Mouse (Mus musculus): ENCODE results near the gene Vmn2r85.
"Not testable (repeated sequence)": the region's sequence is repeated elsewhere in the genome, so short reads cannot be mapped to it uniquely, and the experiment has no call there.

Vmn2r85 gene

GRCm38 (mm10) chr10:130429603-130430002 is at the start of gene Vmn2r85:
Gene Vmn2r85, minus strand, starts transcription at chr10:130429703.
- not testable (repeated sequence) for DNase-seq (ENCODE audit: low spot score)

GRCm38 (mm10) chr10:130470311-130470760 is 40.8 kb upstream of the Vmn2r85 start:
- DNase-seq (ENCODE audit: low spot score): peak; percentile 71

GRCm38 (mm10) chr10:130455950-130456349 is 26.4 kb upstream of the Vmn2r85 start, which contains the start of gene Vmn2r86:
Gene Vmn2r86, minus strand, starts transcription at chr10:130456050.
- not testable (repeated sequence) for DNase-seq (ENCODE audit: low spot score)

GRCm38 (mm10) chr10:130444776-130445175 is 15.3 kb upstream of the Vmn2r85 start:
- DNase-seq (ENCODE audit: low spot score): no peak

GRCm38 (mm10) chr10:130434185-130434898 is 4.8 kb upstream of the Vmn2r85 start:
- DNase-seq (ENCODE audit: low spot score): not testable (repeated sequence)

GRCm38 (mm10) chr10:130422368-130422767 is 7.1 kb downstream of the Vmn2r85 start:
- DNase-seq (ENCODE audit: low spot score): not testable (repeated sequence)

- no peak for DNase-seq (ENCODE audit: low spot score)
Observed at GRCm38 (mm10) chr10:130420401-130420800, 9.1 kb downstream of the Vmn2r85 start.

- not testable (repeated sequence) for DNase-seq (ENCODE audit: low spot score)
Observed at GRCm38 (mm10) chr10:130419954-130420353, 9.5 kb downstream of the Vmn2r85 start.

- DNase-seq (ENCODE audit: low spot score): not testable (repeated sequence)
Observed at GRCm38 (mm10) chr10:130416352-130416751, 13.2 kb downstream of the Vmn2r85 start.

- DNase-seq (ENCODE audit: low spot score): not testable (repeated sequence)
Observed at GRCm38 (mm10) chr10:130412167-130412698, 17.3 kb downstream of the Vmn2r85 start.

GRCm38 (mm10) chr10:130394232-130394631 is 35.3 kb downstream of the Vmn2r85 start, which contains the start of gene Vmn2r84:
Gene Vmn2r84, minus strand, starts transcription at chr10:130394332.
- no peak for DNase-seq (ENCODE audit: low spot score)

GRCm38 (mm10) chr10:130375145-130375544 is 54.4 kb downstream of the Vmn2r85 start:
- DNase-seq (ENCODE audit: low spot score): no peak

- no peak for DNase-seq (ENCODE audit: low spot score)
Observed at GRCm38 (mm10) chr10:130372491-130373173, 56.9 kb downstream of the Vmn2r85 start.

GRCm38 (mm10) chr10:130371644-130372043 is 57.9 kb downstream of the Vmn2r85 start:
- no peak for DNase-seq (ENCODE audit: low spot score)

- no peak for DNase-seq (ENCODE audit: low spot score)
Observed at GRCm38 (mm10) chr10:130370005-130370682, 59.4 kb downstream of the Vmn2r85 start.

GRCm38 (mm10) chr10:130368384-130368783 is 61.1 kb downstream of the Vmn2r85 start:
- DNase-seq (ENCODE audit: low spot score): no peak

- DNase-seq (ENCODE audit: low spot score): no peak
Observed at GRCm38 (mm10) chr10:130364766-130365165, 64.7 kb downstream of the Vmn2r85 start.

All from retina, embryonic 14.5 days (tissue).